Mouse (Mus musculus): ENCODE data around the gene Ppp1cb. TPM values are rescaled to one million over a fixed set of nuclear protein-coding genes. Genes with fewer than 3 reads are reported as not detected.

Gene Ppp1cb
- polyA plus RNA-seq, 1 experiment from 2014 or later, result 220 TPM

DNA sequence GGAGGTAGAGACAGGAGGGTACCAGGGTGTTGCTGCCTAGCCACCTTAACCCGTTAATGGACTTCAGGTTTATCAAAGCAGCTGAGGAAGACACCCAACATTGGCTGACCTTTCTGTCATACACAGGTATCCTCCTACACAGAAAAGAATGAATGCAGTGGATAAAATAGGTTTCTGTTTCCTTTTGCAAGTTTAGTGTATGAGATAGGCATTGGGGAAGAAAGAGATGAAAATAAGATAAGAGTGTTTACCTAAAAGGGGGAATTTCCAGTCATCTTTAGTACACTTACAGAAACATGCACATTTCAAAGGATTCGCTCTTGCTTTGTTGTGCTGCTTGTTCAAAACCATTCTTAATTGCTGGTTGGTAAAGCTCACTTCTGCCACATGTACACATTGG is 29.4 kb downstream of the Ppp1cb start:
- WGBS, result 90% methylated on average over 2 of the region's 2 CpGs
- H3K27me3 ChIP-seq (ENCODE audit: control insufficient read depth, insufficient read depth, low read length), result no peaks in the 10 kb centered on the region
- ATAC-seq (replicated peaks; ENCODE audit: low FRiP score), result no peak
- no peak overlapping the region for H3K9ac ChIP-seq (ENCODE audit: low read length)
- H3K4me3 ChIP-seq (ENCODE audit: low read depth, low read length), result no peak overlapping the region
- peaks cover 4% of the 10 kb centered on the region; the same call in 1 of the 2 replicates for H3K36me3 ChIP-seq (ENCODE audit: control insufficient read depth, insufficient read depth, low read length)
- no peak for DNase-seq (ENCODE audit: low spot score)
- no peaks in the 10 kb centered on the region for H3K9me3 ChIP-seq (ENCODE audit: control insufficient read depth, low read length)
- H3K27ac ChIP-seq (ENCODE audit: low read depth, low read length), result no peak overlapping the region
- no peaks in the 10 kb centered on the region for H3K4me1 ChIP-seq (replicated peaks; ENCODE audit: control insufficient read depth, insufficient read depth, low read length)
- H3K4me2 ChIP-seq (ENCODE audit: low read depth, low read length, severe bottlenecking), result no peak overlapping the region

GRCm38 (mm10) chr5:32494084-32494700 is 35.5 kb downstream of the Ppp1cb start:
- no peak overlapping the region for H3K4me3 ChIP-seq (ENCODE audit: low read depth, low read length)
- no peak overlapping the region for H3K9ac ChIP-seq (ENCODE audit: low read length)
- H3K27me3 ChIP-seq (ENCODE audit: control insufficient read depth, insufficient read depth, low read length), result no peaks in the 10 kb centered on the region
- no peaks in the 10 kb centered on the region; the same call in 1 of the 2 replicates for H3K36me3 ChIP-seq (ENCODE audit: control insufficient read depth, insufficient read depth, low read length)
- H3K4me1 ChIP-seq (replicated peaks; ENCODE audit: control insufficient read depth, insufficient read depth, low read length), result no peaks in the 10 kb centered on the region
- no peak overlapping the region for H3K27ac ChIP-seq (ENCODE audit: low read depth, low read length)
- DNase-seq (ENCODE audit: low spot score) (no peak), ATAC-seq (replicated peaks; ENCODE audit: low FRiP score) (no peak)
- no peak overlapping the region for H3K4me2 ChIP-seq (ENCODE audit: low read depth, low read length, severe bottlenecking)
- whole genome bisulfite sequencing, result 78% methylated on average over 3 of the region's 3 CpGs
- H3K9me3 ChIP-seq (ENCODE audit: control insufficient read depth, low read length), result no peaks in the 10 kb centered on the region

DNA sequence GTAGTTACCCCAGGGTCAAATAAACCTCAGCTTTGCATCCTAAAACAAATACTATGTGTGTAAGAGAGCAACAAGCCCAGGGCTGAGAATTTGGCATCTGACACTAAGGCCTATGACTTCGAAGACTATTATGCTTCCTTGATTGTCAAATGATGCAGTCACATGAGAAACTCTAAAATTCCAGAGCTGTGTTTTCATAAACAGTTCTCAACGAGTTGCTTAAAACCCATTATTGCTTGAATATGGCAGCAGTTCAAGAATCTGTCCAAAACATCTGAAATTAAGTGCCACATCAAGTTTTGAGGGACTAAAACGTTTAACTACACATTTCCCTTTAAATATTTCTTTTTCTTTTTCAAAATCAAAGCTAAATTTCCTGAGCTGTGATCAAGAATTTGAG is 50.1 kb downstream of the Ppp1cb start:
- ATAC-seq (replicated peaks; ENCODE audit: low FRiP score) (no peak), DNase-seq (ENCODE audit: low spot score) (no peak)
- no peak overlapping the region for H3K4me3 ChIP-seq (ENCODE audit: low read depth, low read length)
- H3K4me1 ChIP-seq (replicated peaks; ENCODE audit: control insufficient read depth, insufficient read depth, low read length), result no peaks in the 10 kb centered on the region
- no peak overlapping the region for H3K9ac ChIP-seq (ENCODE audit: low read length)
- no peaks in the 10 kb centered on the region for H3K9me3 ChIP-seq (ENCODE audit: control insufficient read depth, low read length)
- WGBS, result 88% methylated on average over 3 of the region's 3 CpGs
- H3K27me3 ChIP-seq (ENCODE audit: control insufficient read depth, insufficient read depth, low read length), result no peaks in the 10 kb centered on the region
- H3K27ac ChIP-seq (ENCODE audit: low read depth, low read length), result no peak overlapping the region
- no peak overlapping the region for H3K4me2 ChIP-seq (ENCODE audit: low read depth, low read length, severe bottlenecking)
- H3K36me3 ChIP-seq (ENCODE audit: control insufficient read depth, insufficient read depth, low read length), result no peaks in the 10 kb centered on the region

DNA sequence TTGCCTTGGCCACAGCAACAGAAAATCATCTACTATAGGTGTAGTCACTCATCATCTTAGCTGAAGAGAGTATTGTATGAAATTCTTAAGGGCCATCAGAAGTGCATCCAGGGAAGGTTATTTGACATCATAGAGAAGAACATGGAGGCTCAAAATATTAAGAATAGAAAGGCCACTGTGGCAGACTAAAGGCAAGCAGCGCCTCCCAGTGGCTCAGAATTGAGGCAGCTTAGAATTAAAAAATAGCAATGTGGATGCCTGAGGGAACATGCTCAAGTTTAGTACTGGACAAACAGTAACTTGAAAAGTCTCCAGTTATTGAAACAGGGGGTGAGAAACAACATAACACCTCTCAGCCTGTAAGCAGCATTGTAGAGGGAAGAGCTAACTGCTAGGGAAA is 61.7 kb downstream of the Ppp1cb start:
- DNase-seq (ENCODE audit: low spot score) (no peak), ATAC-seq (replicated peaks; ENCODE audit: low FRiP score) (no peak)
- no peak overlapping the region for H3K27ac ChIP-seq (ENCODE audit: low read depth, low read length)
- no peak overlapping the region for H3K9ac ChIP-seq (ENCODE audit: low read length)
- no peaks in the 10 kb centered on the region for H3K36me3 ChIP-seq (ENCODE audit: control insufficient read depth, insufficient read depth, low read length)
- H3K4me2 ChIP-seq (ENCODE audit: low read depth, low read length, severe bottlenecking), result no peak overlapping the region
- no peaks in the 10 kb centered on the region for H3K9me3 ChIP-seq (ENCODE audit: control insufficient read depth, low read length)
- 67% methylated on average over 1 of the region's 1 CpGs for WGBS
- H3K27me3 ChIP-seq (ENCODE audit: control insufficient read depth, insufficient read depth, low read length), result no peaks in the 10 kb centered on the region
- H3K4me3 ChIP-seq (ENCODE audit: low read depth, low read length), result no peak overlapping the region
- no peaks in the 10 kb centered on the region for H3K4me1 ChIP-seq (replicated peaks; ENCODE audit: control insufficient read depth, insufficient read depth, low read length)

- Histone ChIP-seq H3K36me3 (ENCODE audit: control insufficient read depth, insufficient read depth, low read length) (no peaks in the 10 kb centered on the region), H3K4me3 (ENCODE audit: low read depth, low read length) (no peak overlapping the region), H3K9me3 (ENCODE audit: control insufficient read depth, low read length) (no peaks in the 10 kb centered on the region), H3K4me2 (ENCODE audit: low read depth, low read length, severe bottlenecking) (no peak overlapping the region), H3K4me1 (replicated peaks; ENCODE audit: control insufficient read depth, insufficient read depth, low read length) (no peaks in the 10 kb centered on the region), H3K27me3 (ENCODE audit: control insufficient read depth, insufficient read depth, low read length) (no peaks in the 10 kb centered on the region), H3K27ac (ENCODE audit: low read depth, low read length) (no peak overlapping the region), H3K9ac (ENCODE audit: low read length) (no peak overlapping the region)
- no peak for DNase-seq (ENCODE audit: low spot score)
- 93% methylated on average over 2 of the region's 2 CpGs for WGBS
- ATAC-seq (replicated peaks; ENCODE audit: low FRiP score), result no peak
Observed at GRCm38 (mm10) chr5:32549449-32549848, 90.8 kb downstream of the Ppp1cb start.

- no peak overlapping the region for H3K4me3 ChIP-seq (ENCODE audit: low read depth, low read length)
- H3K9me3 ChIP-seq (ENCODE audit: control insufficient read depth, low read length), result no peaks in the 10 kb centered on the region
- H3K27me3 ChIP-seq (ENCODE audit: control insufficient read depth, insufficient read depth, low read length), result no peaks in the 10 kb centered on the region
- no peak for DNase-seq (ENCODE audit: low spot score)
- H3K36me3 ChIP-seq (ENCODE audit: control insufficient read depth, insufficient read depth, low read length), result no peaks in the 10 kb centered on the region
- H3K4me2 ChIP-seq (ENCODE audit: low read depth, low read length, severe bottlenecking), result no peak overlapping the region
- ATAC-seq (replicated peaks; ENCODE audit: low FRiP score), result no peak
- no peak overlapping the region for H3K9ac ChIP-seq (ENCODE audit: low read length)
- WGBS, result 92% methylated on average over 1 of the region's 1 CpGs
- no peaks in the 10 kb centered on the region for H3K4me1 ChIP-seq (replicated peaks; ENCODE audit: control insufficient read depth, insufficient read depth, low read length)
- no peak overlapping the region for H3K27ac ChIP-seq (ENCODE audit: low read depth, low read length)
Observed at GRCm38 (mm10) chr5:32564697-32565096, 106.1 kb downstream of the Ppp1cb start.

Other genes starting within 250 kb of the Ppp1cb start
- 0.24 and 0.40 TPM in 2 replicates for gene Plb1, start 226.1 kb upstream of the Ppp1cb start, polyA plus RNA-seq (2014; fragmentation: Nextera tagmentation; extraction: Ambion mirVana)
- gene Yes1, start 152.3 kb downstream of the Ppp1cb start, polyA plus RNA-seq (2014; fragmentation: Nextera tagmentation; extraction: Ambion mirVana), result 36.4 and 37.4 TPM in 2 replicates